Mouse (Mus musculus) macrophage (primary cell): ENCODE measurements at regions not wholly inside any gene's neighbourhood (a gene's known extent, or its start where the extent isn't known, plus 50 kb on each side); places are given as distances from the start of the nearest gene placed in this dataset.

Experiments used
- H3K27ac ChIP-seq: fragments of 350-480 bp; formaldehyde crosslinking; 2 replicates; pipeline ENCODE4 v1.9.0; 2021
- H3K36me3 ChIP-seq: fragments of 350-480 bp; formaldehyde crosslinking; 2 replicates; pipeline ENCODE4 v1.9.0; 2021; ENCODE audit errors: inconsistent target
- H3K4me3 ChIP-seq: fragments of 350-480 bp; formaldehyde crosslinking; 2 replicates; pipeline ENCODE4 v1.9.0; 2021; ENCODE audit errors: inconsistent target
- H3K79me2 ChIP-seq: fragments of 350-480 bp; formaldehyde crosslinking; 2 replicates; pipeline ENCODE4 v1.9.0; 2021; ENCODE audit errors: inconsistent target
- WGBS: methylation state at CpG from one replicate; pipeline ENCODE4 v1.1.7; 2026; ENCODE audit warnings: inconsistent platforms; ENCODE audit not compliant: missing documents; 5-methylcytosine and 5-hydroxymethylcytosine counted together

- Histone ChIP-seq H3K79me2 (no peaks in the 10 kb centered on the region), H3K27ac (no peak overlapping the region), H3K4me3 (no peak overlapping the region), H3K36me3 (no peaks in the 10 kb centered on the region)
- WGBS, result 91% methylated on average over 6 of the region's 6 CpGs
These were observed 112.9 kb upstream of the Npvf start for GRCm38 (mm10) chr6:50767126-50767525.

- Histone ChIP-seq H3K27ac (no peak overlapping the region), H3K79me2 (no peaks in the 10 kb centered on the region), H3K36me3 (no peaks in the 10 kb centered on the region), H3K4me3 (no peak overlapping the region)
- 92% methylated on average over 4 of the region's 4 CpGs for WGBS
These were observed 113.6 kb upstream of the Npvf start for GRCm38 (mm10) chr6:50767827-50768226.

DNA sequence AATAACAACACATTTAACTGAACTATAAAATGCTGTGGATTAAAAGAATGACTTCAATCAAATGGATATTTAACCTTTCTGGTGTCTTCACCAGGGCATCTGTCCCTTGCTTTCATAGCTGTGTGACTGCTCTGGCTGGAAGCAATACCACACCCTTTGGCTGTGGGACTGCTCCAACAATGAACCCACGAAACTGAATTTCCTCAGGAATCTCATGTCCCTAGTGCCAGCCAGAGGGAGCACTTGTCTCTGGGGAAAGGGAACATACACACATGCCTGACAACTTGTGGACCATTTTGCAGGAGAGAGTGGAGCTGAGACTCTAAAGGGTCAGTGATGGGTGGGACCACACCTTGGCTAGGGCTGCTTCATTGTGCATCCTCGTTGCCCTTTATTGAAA, 114.9 kb upstream of the Npvf start:
- H3K27ac ChIP-seq, result no peak overlapping the region
- 90% methylated on average over 2 of the region's 2 CpGs for WGBS

DNA sequence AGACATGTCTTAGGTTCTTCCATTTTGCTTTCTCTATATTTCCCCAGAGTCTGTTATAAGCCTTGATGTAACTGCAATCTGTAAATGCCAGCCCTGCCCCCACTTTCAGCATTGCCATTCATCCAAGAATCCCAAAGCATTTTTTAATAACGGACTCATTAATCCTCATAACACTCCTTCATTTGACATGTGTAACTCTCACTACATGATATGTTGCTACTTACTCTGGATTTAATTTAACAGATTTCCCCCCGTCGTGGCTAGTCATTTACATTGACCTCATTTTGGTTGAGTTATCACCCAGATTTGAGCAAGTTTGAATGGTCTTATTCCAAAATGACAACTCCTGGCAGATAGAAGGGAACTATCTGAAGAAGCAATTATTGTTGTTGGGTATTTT, 116.2 kb upstream of the Npvf start:
- Histone ChIP-seq H3K4me3 (no peak overlapping the region), H3K27ac (no peak overlapping the region), H3K36me3 (no peaks in the 10 kb centered on the region), H3K79me2 (no peaks in the 10 kb centered on the region)
- 100% methylated on average over 3 of the region's 3 CpGs for WGBS

More for the DNA sequence above, 114.9 kb upstream of the Npvf start:
- Histone ChIP-seq H3K79me2 (no peaks in the 10 kb centered on the region), H3K36me3 (no peaks in the 10 kb centered on the region), H3K4me3 (no peak overlapping the region)

DNA sequence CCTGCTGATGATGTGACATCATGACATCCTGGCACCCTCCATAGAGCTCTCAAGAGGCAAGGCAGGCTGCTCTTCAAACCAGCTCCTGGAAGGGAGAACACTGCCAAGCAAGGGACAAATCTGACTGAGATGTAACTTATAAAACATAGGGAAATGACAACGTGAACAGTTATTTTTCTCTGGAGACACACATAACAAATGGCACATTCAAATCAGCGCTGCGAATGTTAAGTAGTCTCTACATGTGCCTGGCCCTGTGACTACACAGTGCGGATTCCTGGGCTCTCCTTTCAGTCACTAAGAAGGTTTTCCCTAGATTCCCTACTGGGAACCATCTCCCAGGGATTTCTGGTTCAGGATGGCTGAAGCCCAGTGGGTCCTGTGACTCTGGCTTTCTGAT, 121.4 kb upstream of the Npvf start:
- WGBS, result 94% methylated on average over 4 of the region's 4 CpGs

DNA sequence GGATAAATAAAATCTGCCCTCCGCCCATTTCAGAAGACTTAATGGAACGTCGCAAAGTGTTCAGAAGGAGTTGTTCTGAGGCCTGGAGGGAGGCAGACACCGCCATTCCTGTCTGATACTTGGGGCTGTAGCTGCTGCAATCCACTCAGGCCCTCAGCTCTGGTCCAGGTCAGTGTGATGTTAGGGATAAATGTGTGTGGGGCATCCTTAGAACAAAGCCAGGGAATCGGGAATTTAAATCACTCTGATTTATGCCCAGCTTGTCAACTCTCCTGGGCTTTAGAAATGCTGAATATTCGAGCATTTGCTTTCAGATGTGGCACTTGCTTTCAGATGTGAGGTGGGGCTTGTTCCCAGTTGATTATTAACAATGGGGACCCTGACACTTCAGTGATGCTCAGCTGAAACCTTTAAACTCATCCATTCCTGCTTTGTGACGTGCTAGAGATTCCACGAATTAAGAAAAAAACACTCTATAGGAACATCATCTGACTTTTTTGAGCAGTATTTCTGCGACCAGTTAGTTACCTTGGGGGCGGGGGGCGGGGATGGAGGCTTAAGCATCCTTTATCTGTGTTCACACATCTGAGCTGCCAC, 122.1 kb upstream of the Npvf start:
- H3K4me3 ChIP-seq, result no peak overlapping the region
- WGBS, result 88% methylated on average over 11 of the region's 11 CpGs
- no peaks in the 10 kb centered on the region for H3K36me3 ChIP-seq
- H3K27ac ChIP-seq, result no peak overlapping the region
- H3K79me2 ChIP-seq, result no peaks in the 10 kb centered on the region

More for the DNA sequence above, 121.4 kb upstream of the Npvf start:
- no peak overlapping the region for H3K4me3 ChIP-seq
- H3K27ac ChIP-seq, result no peak overlapping the region
- H3K79me2 ChIP-seq, result no peaks in the 10 kb centered on the region
- H3K36me3 ChIP-seq, result no peaks in the 10 kb centered on the region

DNA sequence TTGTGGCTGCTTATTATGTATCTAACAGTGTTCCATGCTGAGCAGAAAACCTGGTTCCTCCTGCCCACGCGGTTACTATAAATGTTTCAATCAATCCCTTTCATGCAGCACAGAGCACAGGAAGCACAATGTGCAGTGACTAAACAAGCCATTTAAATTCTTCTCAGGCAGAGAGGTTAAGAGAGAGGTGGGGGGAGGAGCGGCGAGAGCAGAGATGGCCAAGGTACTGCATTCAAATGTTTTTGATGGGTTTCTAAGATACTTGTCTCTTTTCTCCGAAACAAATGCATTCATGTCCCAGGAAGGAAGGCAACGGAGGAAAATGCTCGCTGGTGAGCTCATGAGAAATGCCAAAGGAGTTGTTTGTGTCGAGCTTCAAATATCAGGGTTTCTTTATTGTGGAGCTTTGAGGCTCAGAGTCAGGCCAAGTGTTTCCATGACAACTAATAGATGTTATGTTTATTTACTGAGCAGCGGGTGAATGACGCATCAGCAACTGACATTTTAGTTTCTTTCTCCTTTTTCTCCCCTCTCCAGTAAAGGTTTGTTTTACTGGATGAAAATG, 122.8 kb upstream of the Npvf start:
- no peak overlapping the region for H3K27ac ChIP-seq
- H3K79me2 ChIP-seq, result no peaks in the 10 kb centered on the region

GRCm38 (mm10) chr6:50777827-50778226, 123.6 kb upstream of the Npvf start:
- Histone ChIP-seq H3K4me3 (no peak overlapping the region), H3K27ac (no peak overlapping the region), H3K79me2 (no peaks in the 10 kb centered on the region), H3K36me3 (no peaks in the 10 kb centered on the region)
- 87% methylated on average over 4 of the region's 4 CpGs for WGBS

More for the DNA sequence above, 122.8 kb upstream of the Npvf start:
- Histone ChIP-seq H3K4me3 (no peak overlapping the region), H3K36me3 (no peaks in the 10 kb centered on the region)
- 39% methylated on average over 10 of the region's 10 CpGs for WGBS

DNA sequence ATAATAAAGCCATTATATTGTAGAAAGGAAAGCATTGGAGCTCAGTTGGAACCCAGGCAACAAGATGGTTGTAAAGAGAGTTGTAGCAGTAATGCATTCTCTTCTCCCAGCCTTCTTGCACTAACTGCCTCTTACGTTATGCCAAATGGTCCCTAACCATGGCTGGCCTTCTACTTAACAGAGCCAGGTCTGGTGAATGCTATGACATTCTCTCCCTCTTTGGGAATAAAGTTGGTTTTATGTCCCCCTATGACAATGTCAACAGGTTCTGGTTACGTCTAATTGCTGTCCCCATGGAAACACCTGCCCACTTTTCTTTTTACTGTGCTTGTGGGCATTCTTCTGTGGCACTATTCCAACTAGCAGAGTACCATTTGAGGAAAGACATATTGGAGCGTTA, 126.4 kb upstream of the Npvf start:
- Histone ChIP-seq H3K27ac (no peak overlapping the region), H3K36me3 (no peaks in the 10 kb centered on the region), H3K4me3 (no peak overlapping the region), H3K79me2 (no peaks in the 10 kb centered on the region)
- 100% methylated on average over 3 of the region's 3 CpGs for WGBS

DNA sequence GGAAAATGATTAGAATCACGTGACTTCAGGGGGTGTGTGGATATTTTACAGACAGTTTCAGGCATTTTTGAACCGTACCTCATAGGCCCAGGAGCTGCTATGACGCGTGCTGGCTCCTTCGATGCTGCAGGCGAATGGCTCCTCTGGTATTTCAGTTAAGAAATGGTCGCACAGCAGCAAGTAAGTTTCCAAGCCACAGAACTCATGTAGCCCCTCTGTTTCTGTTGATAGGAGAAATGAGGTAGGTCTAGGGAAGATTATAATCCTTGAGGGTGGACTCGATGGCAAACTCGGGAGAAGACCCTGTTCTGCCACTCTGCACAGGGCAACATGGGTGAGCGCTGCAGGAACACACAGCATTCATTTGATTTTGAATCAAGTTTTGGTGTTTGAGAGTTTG, 127.0 kb upstream of the Npvf start:
- 95% methylated on average over 10 of the region's 10 CpGs for WGBS
- H3K79me2 ChIP-seq, result no peaks in the 10 kb centered on the region
- no peak overlapping the region for H3K27ac ChIP-seq
- H3K36me3 ChIP-seq, result no peaks in the 10 kb centered on the region
- H3K4me3 ChIP-seq, result no peak overlapping the region

- WGBS, result 65% methylated on average over 2 of the region's 2 CpGs
- no peak overlapping the region for H3K4me3 ChIP-seq
- H3K27ac ChIP-seq, result no peak overlapping the region
- no peaks in the 10 kb centered on the region for H3K36me3 ChIP-seq
- no peaks in the 10 kb centered on the region for H3K79me2 ChIP-seq
These were observed 128.0 kb upstream of the Npvf start for GRCm38 (mm10) chr6:50782221-50782620.

GRCm38 (mm10) chr6:50783494-50783893, 129.3 kb upstream of the Npvf start:
- H3K36me3 ChIP-seq, result no peaks in the 10 kb centered on the region
- no peaks in the 10 kb centered on the region for H3K79me2 ChIP-seq
- no peak overlapping the region for H3K4me3 ChIP-seq
- 93% methylated on average over 10 of the region's 10 CpGs for WGBS
- no peak overlapping the region for H3K27ac ChIP-seq

DNA sequence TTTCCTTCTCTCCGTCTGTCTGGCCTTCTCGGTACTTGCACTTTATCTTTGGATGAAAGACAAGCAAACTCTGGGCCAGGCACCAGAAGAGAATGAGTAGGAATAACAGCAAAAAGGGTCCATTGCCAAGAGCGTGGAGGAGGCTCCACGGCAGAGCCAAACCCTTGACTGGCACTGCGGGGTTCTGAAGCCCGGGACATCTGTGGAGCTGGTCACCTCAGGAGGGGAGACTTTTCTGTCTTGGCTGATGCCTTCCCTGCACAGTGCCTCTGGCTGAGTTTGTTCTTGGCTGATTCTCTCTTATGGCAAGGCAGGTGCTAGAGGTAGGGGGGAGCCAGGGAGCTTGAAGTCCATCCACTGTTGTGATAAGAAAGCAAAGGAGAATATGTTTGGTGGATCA, 130.1 kb upstream of the Npvf start:
- Histone ChIP-seq H3K36me3 (no peaks in the 10 kb centered on the region), H3K79me2 (no peaks in the 10 kb centered on the region), H3K27ac (no peak overlapping the region), H3K4me3 (no peak overlapping the region)
- WGBS, result 86% methylated on average over 6 of the region's 6 CpGs

DNA sequence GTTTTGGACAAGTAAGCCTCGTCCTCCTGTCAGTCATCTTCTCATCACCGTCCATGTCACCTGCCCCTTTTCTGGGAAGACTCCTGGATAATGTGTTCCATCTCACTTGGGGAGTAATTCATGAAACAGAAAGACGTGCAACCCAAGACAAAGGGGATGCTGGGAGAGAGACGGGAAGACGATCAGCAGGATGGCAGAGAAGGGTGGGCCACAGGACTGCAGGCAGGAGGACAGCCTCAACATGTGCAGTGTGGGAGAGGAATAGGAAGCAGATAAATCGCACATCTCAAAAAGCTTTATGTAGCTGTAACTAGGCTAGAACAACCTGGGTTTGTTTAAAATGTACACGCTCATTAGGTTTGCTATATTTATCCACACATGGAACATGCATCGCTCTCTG, 133.4 kb upstream of the Npvf start:
- Histone ChIP-seq H3K36me3 (no peaks in the 10 kb centered on the region), H3K4me3 (no peak overlapping the region), H3K27ac (no peak overlapping the region), H3K79me2 (no peaks in the 10 kb centered on the region)
- WGBS, result 88% methylated on average over 8 of the region's 8 CpGs

DNA sequence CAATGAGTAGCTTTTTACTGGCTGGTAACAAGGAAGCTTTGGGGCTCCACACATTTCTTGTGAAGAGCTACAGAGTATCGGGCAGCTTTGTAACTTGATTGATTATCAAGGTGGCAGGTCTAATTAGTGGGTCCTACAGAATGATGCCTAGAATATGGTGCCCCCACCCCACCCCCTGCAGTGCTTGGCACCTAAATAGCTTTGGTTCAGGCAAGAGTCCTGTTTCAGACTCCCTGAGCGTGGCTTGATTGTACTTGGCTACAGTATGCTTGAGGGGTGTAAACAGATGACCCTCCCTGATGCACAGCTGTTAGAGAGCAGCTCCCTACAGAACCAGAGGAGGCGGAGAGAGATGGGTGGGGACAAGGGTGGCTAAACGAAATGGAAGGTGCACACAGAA, 145.7 kb upstream of the Npvf start:
- no peak overlapping the region for H3K27ac ChIP-seq
- 73% methylated on average over 4 of the region's 4 CpGs for WGBS

DNA sequence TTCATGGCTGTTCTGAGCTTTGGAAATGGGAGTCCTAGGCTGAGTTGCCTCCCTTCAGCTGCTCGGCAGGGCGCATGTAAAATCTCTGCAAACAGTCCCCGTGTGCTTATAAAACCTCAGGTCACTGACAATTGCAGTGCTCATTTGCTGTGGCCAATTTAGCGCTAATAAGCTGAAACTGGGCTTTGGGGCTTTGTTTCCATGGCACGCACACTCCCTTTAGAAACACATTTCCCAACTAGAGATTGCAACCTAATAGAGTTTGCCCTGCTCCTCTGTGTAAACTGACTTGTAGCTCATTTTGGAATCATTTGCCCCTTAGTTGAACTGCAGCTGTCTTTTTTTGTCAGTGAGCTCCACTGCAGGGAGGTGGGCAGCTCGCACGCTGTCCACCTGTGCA, 148.7 kb upstream of the Npvf start:
- Histone ChIP-seq H3K4me3 (no peak overlapping the region), H3K27ac (no peak overlapping the region), H3K79me2 (no peaks in the 10 kb centered on the region), H3K36me3 (no peaks in the 10 kb centered on the region)
- 92% methylated on average over 7 of the region's 7 CpGs for WGBS

More for the DNA sequence above, 145.7 kb upstream of the Npvf start:
- H3K36me3 ChIP-seq, result no peaks in the 10 kb centered on the region
- no peaks in the 10 kb centered on the region for H3K79me2 ChIP-seq
- no peak overlapping the region for H3K4me3 ChIP-seq
